Mouse (Mus musculus): Measurements from ENCODE around the gene Olfr875. TPM values are rescaled to one million over a fixed set of nuclear protein-coding genes. Genes with fewer than 3 reads are reported as not detected.

The Olfr875 gene
- polyA plus RNA-seq, 1 experiment from 2014 or later, result not detected

Other genes starting within 250 kb of the Olfr875 start
- gene Esam, start 243.8 kb upstream of the Olfr875 start, polyA plus RNA-seq (2014; fragmentation: Nextera tagmentation; extraction: Ambion mirVana), result 29.1 and 31.2 TPM in 2 replicates
- gene Vsig2, start 232.6 kb upstream of the Olfr875 start, polyA plus RNA-seq (2014; fragmentation: Nextera tagmentation; extraction: Ambion mirVana), result 0.80 and 0.85 TPM in 2 replicates
- gene Nrgn, start 219.0 kb upstream of the Olfr875 start, polyA plus RNA-seq (2014; fragmentation: Nextera tagmentation; extraction: Ambion mirVana), result 3.4 TPM in 2 replicates
- 7.8 and 8.8 TPM in 2 replicates for gene Siae, start 216.2 kb upstream of the Olfr875 start, polyA plus RNA-seq (2014; fragmentation: Nextera tagmentation; extraction: Ambion mirVana)
- 19.8 and 22.2 TPM in 2 replicates for gene Spa17, start 158.1 kb upstream of the Olfr875 start, polyA plus RNA-seq (2014; fragmentation: Nextera tagmentation; extraction: Ambion mirVana)
- 142 and 151 TPM in 2 replicates for gene Tbrg1, start 114.5 kb upstream of the Olfr875 start, polyA plus RNA-seq (2014; fragmentation: Nextera tagmentation; extraction: Ambion mirVana)
- gene Panx3, start 102.6 kb upstream of the Olfr875 start, polyA plus RNA-seq (2014; fragmentation: Nextera tagmentation; extraction: Ambion mirVana), result 0.07 and 0.28 TPM in 2 replicates
- gene Olfr160, start 55.6 kb upstream of the Olfr875 start, polyA plus RNA-seq (2014; fragmentation: Nextera tagmentation; extraction: Ambion mirVana), result not detected in 2 replicates
- gene Olfr874, start 26.8 kb upstream of the Olfr875 start, polyA plus RNA-seq (2014; fragmentation: Nextera tagmentation; extraction: Ambion mirVana), result not detected in 2 replicates
- gene Olfr876, start 31.2 kb downstream of the Olfr875 start, polyA plus RNA-seq (2014; fragmentation: Nextera tagmentation; extraction: Ambion mirVana), result not detected in 2 replicates
- gene Olfr877, start 82.4 kb downstream of the Olfr875 start, polyA plus RNA-seq (2014; fragmentation: Nextera tagmentation; extraction: Ambion mirVana), result 0.11 TPM in 1 of 2 replicates, not detected in the other
- gene Olfr145, start 124.9 kb downstream of the Olfr875 start, polyA plus RNA-seq (2014; fragmentation: Nextera tagmentation; extraction: Ambion mirVana), result not detected in 2 replicates
- gene Olfr878, start 146.0 kb downstream of the Olfr875 start, polyA plus RNA-seq (2014; fragmentation: Nextera tagmentation; extraction: Ambion mirVana), result not detected in 2 replicates
- not detected in 2 replicates for gene Olfr881, start 220.0 kb downstream of the Olfr875 start, polyA plus RNA-seq (2014; fragmentation: Nextera tagmentation; extraction: Ambion mirVana)

All from hindbrain, embryonic 11.5 days (tissue).